Mouse (Mus musculus): ENCODE results near the gene Lztr1. TPM values are rescaled to one million over a fixed set of nuclear protein-coding genes. Genes with fewer than 3 reads are reported as not detected.

Lztr1 gene
- polyA plus RNA-seq (2012; ENCODE audit: low replicate concordance), result 11.7 and 43.6 TPM in 2 replicates

GRCm38 (mm10) chr16:17508546-17509239, at the start of gene Lztr1:
Gene Lztr1 (plus strand): TSS chr16:17508688.

DNA sequence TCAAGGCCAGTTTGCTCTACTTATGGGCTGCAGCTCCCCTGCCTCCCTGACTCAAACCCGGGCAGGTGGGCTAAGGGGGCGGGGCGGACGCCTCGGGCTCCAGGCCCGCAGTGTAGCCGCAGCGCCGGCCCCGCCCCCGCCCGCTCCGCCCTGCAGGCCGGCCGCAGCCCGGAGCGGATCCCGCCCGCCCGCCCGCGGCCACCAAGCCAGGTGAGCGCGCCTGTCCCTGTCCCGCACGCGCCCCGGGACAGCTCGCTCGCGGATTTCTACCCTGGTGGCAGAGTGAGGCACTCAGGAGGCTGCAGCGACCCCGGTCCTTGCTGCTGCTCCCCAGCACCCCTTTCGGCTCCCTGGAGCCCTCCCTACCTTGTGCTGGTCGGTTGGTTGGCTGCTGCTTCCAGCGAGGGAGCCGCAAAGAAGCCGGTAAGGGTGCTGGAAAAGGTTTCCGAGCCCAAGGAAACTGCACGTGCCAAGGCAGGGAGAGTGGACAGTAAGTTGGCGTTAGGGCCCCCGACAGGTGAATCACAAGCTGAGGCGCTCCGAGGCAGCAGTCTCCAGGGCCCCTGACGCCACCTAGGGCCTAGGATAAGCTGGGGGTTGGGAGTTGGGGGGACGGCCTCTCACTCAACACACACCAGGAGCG, 18.9 kb upstream of the Lztr1 start, which contains the start of gene Aifm3:
TSS of gene Aifm3 (plus strand) at position 143 of the 643 bp plus-strand sequence.

GRCm38 (mm10) chr16:17530640-17531288, 22.3 kb downstream of the Lztr1 start, which contains the start of gene Thap7:
Gene Thap7 (minus strand): TSS chr16:17531136.

GRCm38 (mm10) chr16:17561128-17561750, 52.8 kb downstream of the Lztr1 start, which contains the start of gene Lrrc74b:
Gene Lrrc74b (minus strand): TSS chr16:17561247.

GRCm38 (mm10) chr16:17561751-17562208, 53.3 kb downstream of the Lztr1 start, which contains the start of gene P2rx6:
Gene P2rx6 (plus strand): TSS chr16:17561885.

Other genes with a start within 250 kb of the Lztr1 start
- 2.9 and 4.3 TPM in 2 replicates for gene Tmem191c, start 232.6 kb upstream of the Lztr1 start, polyA plus RNA-seq (2012; ENCODE audit: low replicate concordance)
- gene Serpind1, start 177.3 kb upstream of the Lztr1 start, polyA plus RNA-seq (2012; ENCODE audit: low replicate concordance), result not detected in 2 replicates
- gene Snap29, start 102.7 kb upstream of the Lztr1 start, polyA plus RNA-seq (2012; ENCODE audit: low replicate concordance), result 3.3 and 8.2 TPM in 2 replicates
- gene Pi4ka, start 102.4 kb upstream of the Lztr1 start, polyA plus RNA-seq (2012; ENCODE audit: low replicate concordance), result 6.0 and 19.9 TPM in 2 replicates
- gene Crkl, start 56.7 kb upstream of the Lztr1 start, polyA plus RNA-seq (2012; ENCODE audit: low replicate concordance), result 25.4 and 29.1 TPM in 2 replicates
- gene Aifm3, start 19.1 kb upstream of the Lztr1 start, polyA plus RNA-seq (2012; ENCODE audit: low replicate concordance), result not detected in 2 replicates
- gene Thap7, start 22.4 kb downstream of the Lztr1 start, polyA plus RNA-seq (2012; ENCODE audit: low replicate concordance), result 191 and 262 TPM in 2 replicates
- 0.30 TPM in 1 of 2 replicates, not detected in the other for gene Lrrc74b, start 52.6 kb downstream of the Lztr1 start, polyA plus RNA-seq (2012; ENCODE audit: low replicate concordance)
- not detected in 2 replicates for gene P2rx6, start 53.2 kb downstream of the Lztr1 start, polyA plus RNA-seq (2012; ENCODE audit: low replicate concordance)
- 0.56 and 3.7 TPM in 2 replicates for gene Slc7a4, start 74.5 kb downstream of the Lztr1 start, polyA plus RNA-seq (2012; ENCODE audit: low replicate concordance)
- gene Smpd4, start 110.7 kb downstream of the Lztr1 start, polyA plus RNA-seq (2012; ENCODE audit: low replicate concordance), result 9.8 and 140 TPM in 2 replicates
- gene Ccdc74a, start 137.8 kb downstream of the Lztr1 start, polyA plus RNA-seq (2012; ENCODE audit: low replicate concordance), result 18.7 and 55.3 TPM in 2 replicates
- gene Med15, start 224.2 kb downstream of the Lztr1 start, polyA plus RNA-seq (2012; ENCODE audit: low replicate concordance), result 147 and 310 TPM in 2 replicates